Mouse (Mus musculus) midbrain, embryonic 13.5 days (tissue): Measurements from ENCODE around the gene Cks1b. TPM values are rescaled to one million over a fixed set of nuclear protein-coding genes. Genes with fewer than 3 reads are reported as not detected.

Experiments
- ATAC-seq: fragments of 200-750 bp; cut with Nextera tagmentation; 2 replicates; pipeline ENCODE4 v1.8.0; 2017; ENCODE audit warnings: mild to moderate bottlenecking, moderate TSS enrichment, moderate library complexity
- H3K27ac ChIP-seq: fragments of 300-500 bp; sonication (generic); 2 replicates; pipeline ENCODE4 v1.5.1; 2015; ENCODE audit warnings: inconsistent platforms, mild to moderate bottlenecking, moderate library complexity
- H3K27me3 ChIP-seq: fragments of 300-500 bp; sonication (generic); 2 replicates; pipeline ENCODE4 v1.6.1; 2015; ENCODE audit warnings: mild to moderate bottlenecking, inconsistent platforms
- H3K36me3 ChIP-seq: fragments of 300-500 bp; sonication (generic); 2 replicates; pipeline ENCODE4 v1.6.1; 2015; ENCODE audit warnings: mild to moderate bottlenecking, inconsistent platforms
- H3K4me1 ChIP-seq: fragments of 300-500 bp; sonication (generic); replicated peaks from 2 replicates; pipeline ENCODE4 v1.6.1; 2015; ENCODE audit warnings: inconsistent platforms
- H3K4me2 ChIP-seq: fragments of 300-500 bp; sonication (generic); replicated peaks from 2 replicates; pipeline ENCODE4 v1.6.1; 2015; ENCODE audit warnings: moderate library complexity, mild to moderate bottlenecking, inconsistent platforms
- H3K4me3 ChIP-seq: fragments of 300-500 bp; sonication (generic); replicated peaks from 2 replicates; pipeline ENCODE4 v1.5.1; 2015; ENCODE audit warnings: mild to moderate bottlenecking, inconsistent platforms
- H3K9ac ChIP-seq: fragments of 300-500 bp; sonication (generic); replicated peaks from 2 replicates; pipeline ENCODE4 v1.6.1; 2015; ENCODE audit warnings: mild to moderate bottlenecking, inconsistent platforms
- H3K9me3 ChIP-seq: fragments of 300-500 bp; sonication (generic); 2 replicates; pipeline ENCODE4 v1.6.1; 2016; ENCODE audit warnings: mild to moderate bottlenecking, inconsistent platforms
- WGBS: fragments of 180-500 bp; shearing (Covaris S2); methylation state at CpG from one replicate; pipeline ENCODE4 v1.1.7; 2015; 5-methylcytosine and 5-hydroxymethylcytosine counted together
- polyA plus RNA-seq: library from polyadenylated mRNA; unstranded; fragments of >200 nt; fragmentation: Nextera tagmentation; extraction: Ambion mirVana; gene quantifications from 2 replicates; pipeline ENCODE4 v1.2.1, GENCODE M21; 2015

The Cks1b gene
- 176 and 177 TPM in 2 replicates for polyA plus RNA-seq

- Histone ChIP-seq H3K9ac (peak within 1 kb of the TSS; percentile 69), H3K36me3 (peaks cover 23% of the 10 kb centered on the region), H3K9me3 (no peaks in the 10 kb centered on the region), H3K4me3 (peak within 1 kb of the TSS; percentile 57), H3K4me2 (peak within 1 kb of the TSS; percentile 88), H3K4me1 (peaks cover 57% of the 10 kb centered on the region), H3K27me3 (no peaks in the 10 kb centered on the region), H3K27ac (peak within 1 kb of the TSS; percentile 76)
- ATAC-seq: peak; percentile 97
- WGBS: under 1% methylated on average over 39 of the region's 39 CpGs
These were observed at the start of gene Cks1b, which contains the start of gene Shc1 for GRCm38 (mm10) chr3:89418170-89418860. TSS of gene Cks1b (minus strand) at chr3:89418383. TSS of gene Shc1 (plus strand) at chr3:89418443.

- H3K4me3 ChIP-seq: peak overlapping the region; percentile 68
- H3K36me3 ChIP-seq: peaks cover 13% of the 10 kb centered on the region
- peak; percentile 90 for ATAC-seq
These were observed 41.0 kb upstream of the Cks1b start for GRCm38 (mm10) chr3:89458965-89459807.

GRCm38 (mm10) chr3:89458372-89458964 is 40.3 kb upstream of the Cks1b start:
- Histone ChIP-seq H3K9me3 (no peaks in the 10 kb centered on the region), H3K27ac (peak overlapping the region; percentile 44; the same call in 1 of the 2 replicates), H3K4me3 (peak overlapping the region; percentile 68), H3K27me3 (no peaks in the 10 kb centered on the region), H3K36me3 (peaks cover 11% of the 10 kb centered on the region), H3K4me2 (peak overlapping the region; percentile 72), H3K4me1 (peaks cover 16% of the 10 kb centered on the region), H3K9ac (no peak overlapping the region)
- 44% methylated on average over 13 of the region's 13 CpGs for WGBS
- peak; percentile 43 for ATAC-seq

More at GRCm38 (mm10) chr3:89458965-89459807, 41.0 kb upstream of the Cks1b start:
- Histone ChIP-seq H3K27me3 (no peaks in the 10 kb centered on the region), H3K4me2 (peak overlapping the region; percentile 72), H3K27ac (peak overlapping the region; percentile 88), H3K9me3 (no peaks in the 10 kb centered on the region), H3K4me1 (peaks cover 16% of the 10 kb centered on the region), H3K9ac (peak overlapping the region; percentile 78)
- 1% methylated on average over 34 of the region's 36 CpGs for WGBS

- no peaks in the 10 kb centered on the region for H3K27me3 ChIP-seq
These were observed 38.8 kb upstream of the Cks1b start for GRCm38 (mm10) chr3:89456726-89457665.

GRCm38 (mm10) chr3:89455786-89456285 is 37.7 kb upstream of the Cks1b start:
- no peaks in the 10 kb centered on the region for H3K9me3 ChIP-seq
- no peak overlapping the region for H3K9ac ChIP-seq
- no peak for ATAC-seq
- no peak overlapping the region for H3K4me2 ChIP-seq
- WGBS: 47% methylated on average over 1 of the region's 1 CpGs
- no peaks in the 10 kb centered on the region for H3K36me3 ChIP-seq
- no peaks in the 10 kb centered on the region for H3K27me3 ChIP-seq
- peaks cover 26% of the 10 kb centered on the region for H3K4me1 ChIP-seq
- no peak overlapping the region for H3K27ac ChIP-seq
- no peak overlapping the region for H3K4me3 ChIP-seq

More at GRCm38 (mm10) chr3:89456726-89457665, 38.8 kb upstream of the Cks1b start:
- Histone ChIP-seq H3K4me3 (no peak overlapping the region), H3K9ac (no peak overlapping the region), H3K4me1 (peaks cover 19% of the 10 kb centered on the region), H3K36me3 (peaks cover 7% of the 10 kb centered on the region), H3K27ac (no peak overlapping the region), H3K4me2 (no peak overlapping the region), H3K9me3 (no peaks in the 10 kb centered on the region)
- 28% methylated on average over 10 of the region's 10 CpGs for WGBS
- ATAC-seq: no peak

- no peak for ATAC-seq
- 63% methylated on average over 10 of the region's 10 CpGs for WGBS
These were observed 36.4 kb upstream of the Cks1b start, which contains the start of gene Pmvk for GRCm38 (mm10) chr3:89454401-89455177. TSS of gene Pmvk (plus strand) at chr3:89454541.

GRCm38 (mm10) chr3:89451916-89452315 is 33.7 kb upstream of the Cks1b start:
- H3K4me2 ChIP-seq: no peak overlapping the region
- WGBS: 85% methylated on average over 1 of the region's 1 CpGs
- H3K9me3 ChIP-seq: no peaks in the 10 kb centered on the region
- H3K4me3 ChIP-seq: no peak overlapping the region
- peak overlapping the region; percentile 32; the same call in 1 of the 2 replicates for H3K9ac ChIP-seq
- no peak overlapping the region; the same call in 1 of the 2 replicates for H3K27ac ChIP-seq
- no peak for ATAC-seq
- no peaks in the 10 kb centered on the region for H3K36me3 ChIP-seq
- H3K27me3 ChIP-seq: no peaks in the 10 kb centered on the region
- H3K4me1 ChIP-seq: peaks cover 12% of the 10 kb centered on the region; the same call in 1 of the 2 replicates

More at GRCm38 (mm10) chr3:89454401-89455177, 36.4 kb upstream of the Cks1b start, which contains the start of gene Pmvk:
- no peak within 1 kb of the TSS for H3K9ac ChIP-seq
- no peak within 1 kb of the TSS for H3K4me2 ChIP-seq
- peaks cover 16% of the 10 kb centered on the region for H3K4me1 ChIP-seq
- no peak within 1 kb of the TSS for H3K4me3 ChIP-seq
- no peaks in the 10 kb centered on the region for H3K27me3 ChIP-seq
- no peaks in the 10 kb centered on the region for H3K9me3 ChIP-seq
- no peak within 1 kb of the TSS for H3K27ac ChIP-seq
- no peaks in the 10 kb centered on the region for H3K36me3 ChIP-seq

- Histone ChIP-seq H3K9ac (no peak overlapping the region), H3K9me3 (no peaks in the 10 kb centered on the region), H3K27me3 (no peaks in the 10 kb centered on the region), H3K36me3 (no peaks in the 10 kb centered on the region), H3K4me1 (peaks cover 9% of the 10 kb centered on the region; the same call in 1 of the 2 replicates), H3K4me3 (no peak overlapping the region), H3K4me2 (no peak overlapping the region), H3K27ac (no peak overlapping the region)
- peak; percentile 75 for ATAC-seq
- 41% methylated on average over 7 of the region's 7 CpGs for WGBS
These were observed 31.4 kb upstream of the Cks1b start for GRCm38 (mm10) chr3:89449541-89449940.

- Histone ChIP-seq H3K27ac (no peak overlapping the region), H3K27me3 (no peaks in the 10 kb centered on the region), H3K4me1 (peaks cover 9% of the 10 kb centered on the region; the same call in 1 of the 2 replicates), H3K9me3 (no peaks in the 10 kb centered on the region), H3K9ac (no peak overlapping the region), H3K4me2 (no peak overlapping the region), H3K36me3 (no peaks in the 10 kb centered on the region), H3K4me3 (no peak overlapping the region)
- WGBS: 75% methylated on average over 13 of the region's 13 CpGs
- ATAC-seq: 0 out of 2 replicates have a peak, but pooled peaks have one; percentile 25
These were observed 30.7 kb upstream of the Cks1b start for GRCm38 (mm10) chr3:89448720-89449537.
